Mouse (Mus musculus) testis, adult 2 months (tissue): ENCODE measurements around the gene Poc5.

ENCODE experiments used
- CTCF ChIP-seq: fragments of 200-500 bp; IDR thresholded peaks from 2 replicates; pipeline ENCODE4 v1.5.1; 2012; ENCODE audit warnings: low read depth, mild to moderate bottlenecking, inconsistent platforms, low read length, moderate library complexity; ENCODE audit not compliant: control insufficient read depth, insufficient read depth, insufficient replicate concordance
- POLR2A ChIP-seq: fragments of 200-500 bp; IDR thresholded peaks from 2 replicates; pipeline ENCODE4 v1.6.1; 2012; ENCODE audit warnings: low read depth, mild to moderate bottlenecking, inconsistent platforms, low read length, moderate library complexity; ENCODE audit not compliant: control insufficient read depth

GRCm38 (mm10) chr13:96458018-96458417, 69.9 kb downstream of the Poc5 start:
- no peak for TF ChIP-seq CTCF
- no peak for TF ChIP-seq POLR2A
